Mouse (Mus musculus) spleen, adult 2 months (tissue): ENCODE results near the gene Gm4491.

Source experiments
- CTCF ChIP-seq: fragments of 200-500 bp; IDR thresholded peaks from 2 replicates; pipeline ENCODE4 v1.5.1; 2011; ENCODE audit warnings: mild to moderate bottlenecking, inconsistent platforms; ENCODE audit not compliant: insufficient read depth, insufficient read length, insufficient replicate concordance; ENCODE audit errors: extremely low read depth
- POLR2A ChIP-seq: fragments of 200-500 bp; IDR thresholded peaks from 2 replicates; pipeline ENCODE4 v1.6.1; 2011; ENCODE audit warnings: low read depth, low read length, inconsistent platforms

- peak; percentile 41; the same call in 1 of the 2 replicates for TF ChIP-seq CTCF
- no peak for TF ChIP-seq POLR2A
These were observed 22.7 kb downstream of the Gm4491 start for GRCm38 (mm10) chr14:57093029-57093428.
